Mouse (Mus musculus): ENCODE data around the gene Rab6b. TPM values are rescaled to one million over a fixed set of nuclear protein-coding genes. Genes with fewer than 3 reads are reported as not detected.
"Not testable (repeated sequence)": the region's sequence is repeated elsewhere in the genome, so short reads cannot be mapped to it uniquely, and the experiment has no call there.

Rab6b gene
- polyA plus RNA-seq, 1 experiment, result 1.1 TPM

DNA sequence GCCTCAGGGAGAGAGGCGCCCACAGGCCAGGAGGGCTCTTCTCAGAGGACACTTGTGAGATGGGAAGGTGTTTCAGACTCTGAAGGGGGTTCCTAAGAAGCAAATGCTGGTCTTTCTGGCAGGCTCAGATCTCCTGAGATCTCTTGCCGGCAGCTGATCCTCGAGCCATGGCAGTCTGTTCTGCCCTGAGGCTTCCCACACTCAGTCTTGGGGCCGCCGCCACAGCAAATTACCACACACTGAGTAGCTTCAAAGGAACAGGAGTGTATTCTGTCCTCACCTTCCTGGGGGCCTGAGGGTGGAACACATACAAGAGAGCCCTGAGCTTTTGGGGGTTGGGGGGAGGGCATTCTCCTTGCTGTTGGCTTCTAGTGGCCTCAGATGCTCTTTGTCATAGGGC is 33.8 kb downstream of the Rab6b start:
- Histone ChIP-seq H3K4me3 (ENCODE audit: control insufficient read depth, low read depth, low read length) (no peak overlapping the region), H3K27ac (ENCODE audit: control insufficient read depth, insufficient read depth, low read depth, low read length) (no peak overlapping the region), H3K4me1 (ENCODE audit: control insufficient read depth, insufficient read depth, low read length) (no peaks in the 10 kb centered on the region), H3K36me3 (ENCODE audit: control insufficient read depth, insufficient read depth, low read length) (no peaks in the 10 kb centered on the region), H3K27me3 (ENCODE audit: control insufficient read depth, insufficient read depth, low read length) (no peaks in the 10 kb centered on the region)
- TF ChIP-seq POLR2A (IDR thresholded peaks at IDR 0.05; ENCODE audit: control insufficient read depth, low read depth, low read length), result no peak
- no peak for TF ChIP-seq CTCF (IDR thresholded peaks at IDR 0.05; ENCODE audit: control insufficient read depth, insufficient read depth, insufficient replicate concordance, low read depth, low read length)

DNA sequence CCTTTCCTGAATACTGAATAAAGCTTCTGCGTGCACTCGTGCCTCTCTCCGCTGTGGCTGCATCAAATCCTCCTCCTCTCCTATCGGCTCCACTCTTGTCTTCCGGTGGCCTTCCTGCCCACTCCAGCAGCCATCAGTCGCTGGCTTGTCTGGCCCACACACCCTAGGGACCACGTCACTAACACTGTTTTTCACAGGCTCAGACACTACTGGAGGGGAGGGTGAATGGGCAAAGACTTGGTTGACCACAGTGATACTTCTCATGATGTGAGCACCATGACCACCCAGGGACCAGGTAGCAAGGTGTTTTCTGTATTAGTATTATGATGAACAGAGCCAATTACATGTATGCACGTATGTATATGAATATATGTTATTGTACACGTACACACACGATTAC is 34.7 kb downstream of the Rab6b start:
- Histone ChIP-seq H3K27ac (ENCODE audit: control insufficient read depth, insufficient read depth, low read depth, low read length) (no peak overlapping the region), H3K4me3 (ENCODE audit: control insufficient read depth, low read depth, low read length) (no peak overlapping the region), H3K27me3 (ENCODE audit: control insufficient read depth, insufficient read depth, low read length) (no peaks in the 10 kb centered on the region), H3K4me1 (ENCODE audit: control insufficient read depth, insufficient read depth, low read length) (no peaks in the 10 kb centered on the region), H3K36me3 (ENCODE audit: control insufficient read depth, insufficient read depth, low read length) (no peaks in the 10 kb centered on the region)
- no peak for TF ChIP-seq CTCF (IDR thresholded peaks at IDR 0.05; ENCODE audit: control insufficient read depth, insufficient read depth, insufficient replicate concordance, low read depth, low read length)
- no peak for TF ChIP-seq POLR2A (IDR thresholded peaks at IDR 0.05; ENCODE audit: control insufficient read depth, low read depth, low read length)

DNA sequence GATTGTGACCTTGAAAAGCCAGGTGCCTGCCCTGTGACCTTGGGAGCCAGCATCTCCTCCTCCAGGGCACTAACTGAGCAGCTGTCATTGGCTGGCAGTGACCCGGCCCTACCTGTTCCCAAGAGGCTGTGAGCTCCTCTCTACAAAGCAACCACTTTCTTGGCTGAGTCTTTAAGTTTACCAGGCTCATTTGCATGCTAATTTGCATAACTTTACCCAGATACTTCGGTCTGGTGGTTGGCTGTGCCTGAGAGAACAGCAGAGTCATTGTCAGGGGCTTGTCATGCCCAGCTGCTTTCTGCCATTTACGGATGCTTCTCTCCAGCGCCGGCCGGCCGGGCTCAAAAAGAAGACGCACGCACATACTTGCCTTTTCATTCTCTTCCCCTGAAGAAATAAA is 35.1 kb downstream of the Rab6b start:
- no peaks in the 10 kb centered on the region for H3K4me1 ChIP-seq (ENCODE audit: control insufficient read depth, insufficient read depth, low read length)
- TF ChIP-seq POLR2A (IDR thresholded peaks at IDR 0.05; ENCODE audit: control insufficient read depth, low read depth, low read length), result no peak
- no peak for TF ChIP-seq CTCF (IDR thresholded peaks at IDR 0.05; ENCODE audit: control insufficient read depth, insufficient read depth, insufficient replicate concordance, low read depth, low read length)
- H3K36me3 ChIP-seq (ENCODE audit: control insufficient read depth, insufficient read depth, low read length), result no peaks in the 10 kb centered on the region
- no peak overlapping the region for H3K4me3 ChIP-seq (ENCODE audit: control insufficient read depth, low read depth, low read length)
- no peak overlapping the region for H3K27ac ChIP-seq (ENCODE audit: control insufficient read depth, insufficient read depth, low read depth, low read length)
- H3K27me3 ChIP-seq (ENCODE audit: control insufficient read depth, insufficient read depth, low read length), result no peaks in the 10 kb centered on the region

DNA sequence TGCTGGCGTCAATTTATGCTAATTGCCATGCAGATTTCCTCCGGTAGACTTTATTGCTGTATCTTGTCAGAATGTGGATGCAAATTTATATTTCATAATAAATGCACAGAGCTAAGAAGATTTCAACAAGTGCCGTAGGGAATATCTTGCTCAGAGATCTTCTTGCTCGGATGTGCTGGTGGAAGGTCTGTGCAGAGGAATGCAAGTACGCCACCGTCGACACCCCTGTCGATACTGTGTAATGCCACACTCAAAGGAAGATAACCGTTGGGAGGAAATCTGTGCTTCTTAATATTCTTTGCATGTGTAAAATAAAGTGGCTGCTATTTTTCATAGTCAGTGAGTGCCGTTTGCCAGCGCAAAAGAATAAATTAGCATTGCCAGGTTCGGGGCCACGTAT is 35.5 kb downstream of the Rab6b start:
- Histone ChIP-seq H3K27ac (ENCODE audit: control insufficient read depth, insufficient read depth, low read depth, low read length) (no peak overlapping the region), H3K4me3 (ENCODE audit: control insufficient read depth, low read depth, low read length) (no peak overlapping the region), H3K27me3 (ENCODE audit: control insufficient read depth, insufficient read depth, low read length) (no peaks in the 10 kb centered on the region), H3K4me1 (ENCODE audit: control insufficient read depth, insufficient read depth, low read length) (no peaks in the 10 kb centered on the region), H3K36me3 (ENCODE audit: control insufficient read depth, insufficient read depth, low read length) (no peaks in the 10 kb centered on the region)
- TF ChIP-seq POLR2A (IDR thresholded peaks at IDR 0.05; ENCODE audit: control insufficient read depth, low read depth, low read length) (no peak), CTCF (IDR thresholded peaks at IDR 0.05; ENCODE audit: control insufficient read depth, insufficient read depth, insufficient replicate concordance, low read depth, low read length) (no peak)

DNA sequence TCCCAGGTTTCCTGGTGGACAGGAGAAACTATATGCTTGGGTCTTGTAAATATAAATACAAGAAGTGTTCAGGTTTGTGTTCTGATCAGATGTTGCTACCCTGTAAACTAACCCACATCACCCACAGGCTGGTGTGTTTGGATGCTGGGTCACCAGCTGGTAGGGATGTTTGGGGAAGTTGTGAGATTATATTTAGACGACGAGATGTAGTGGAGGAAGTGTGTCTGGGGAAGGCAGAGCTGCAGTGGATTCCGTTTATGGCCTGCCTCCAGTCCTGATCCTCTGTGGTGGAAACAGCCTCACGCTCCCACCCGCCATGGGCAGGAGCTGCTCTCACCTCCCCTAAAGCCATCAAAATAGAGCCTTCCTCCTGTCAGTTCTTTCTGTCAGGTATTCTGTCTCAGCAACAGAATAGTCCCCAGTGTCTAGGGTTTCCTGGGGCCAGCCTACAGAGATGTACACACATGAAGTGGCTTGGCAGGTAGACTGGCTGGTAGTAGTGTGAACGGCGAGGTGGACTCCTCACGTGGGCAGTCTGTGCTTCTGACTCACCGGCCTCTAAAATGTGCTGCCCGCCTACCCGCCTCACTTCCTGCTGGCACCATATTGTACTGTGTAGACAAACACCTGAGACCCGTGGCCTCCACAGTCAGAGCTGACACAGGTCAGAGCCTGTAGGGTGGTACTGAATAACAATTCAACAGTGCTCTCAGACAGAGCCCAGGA is 37.6 kb downstream of the Rab6b start:
- TF ChIP-seq CTCF (IDR thresholded peaks at IDR 0.05; ENCODE audit: control insufficient read depth, insufficient read depth, insufficient replicate concordance, low read depth, low read length) (no peak), POLR2A (IDR thresholded peaks at IDR 0.05; ENCODE audit: control insufficient read depth, low read depth, low read length) (no peak)
- Histone ChIP-seq H3K4me1 (ENCODE audit: control insufficient read depth, insufficient read depth, low read length) (no peaks in the 10 kb centered on the region), H3K4me3 (ENCODE audit: control insufficient read depth, low read depth, low read length) (no peak overlapping the region), H3K36me3 (ENCODE audit: control insufficient read depth, insufficient read depth, low read length) (no peaks in the 10 kb centered on the region), H3K27ac (ENCODE audit: control insufficient read depth, insufficient read depth, low read depth, low read length) (no peak overlapping the region), H3K27me3 (ENCODE audit: control insufficient read depth, insufficient read depth, low read length) (no peaks in the 10 kb centered on the region)

DNA sequence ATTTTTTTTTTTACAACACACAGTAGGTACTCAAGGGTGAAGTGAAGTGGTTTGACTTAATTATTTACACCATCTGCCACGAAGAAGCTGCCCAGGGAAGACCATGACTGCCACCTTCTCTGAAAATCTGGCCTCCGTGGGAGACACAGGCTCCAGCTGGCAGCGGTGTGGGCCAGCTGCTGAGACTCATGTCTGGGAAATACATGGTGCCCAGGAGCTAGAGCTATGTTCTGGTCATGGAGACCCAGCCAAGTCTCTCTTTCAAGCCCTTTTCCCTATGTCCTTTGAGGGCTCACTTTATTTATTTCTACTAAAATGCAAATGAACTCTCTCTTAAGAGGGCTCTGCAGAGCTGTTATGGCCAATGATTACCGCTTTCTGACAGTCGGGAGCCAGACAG is 41.7 kb downstream of the Rab6b start:
- Histone ChIP-seq H3K4me1 (ENCODE audit: control insufficient read depth, insufficient read depth, low read length) (no peaks in the 10 kb centered on the region), H3K27ac (ENCODE audit: control insufficient read depth, insufficient read depth, low read depth, low read length) (no peak overlapping the region), H3K27me3 (ENCODE audit: control insufficient read depth, insufficient read depth, low read length) (no peaks in the 10 kb centered on the region), H3K36me3 (ENCODE audit: control insufficient read depth, insufficient read depth, low read length) (no peaks in the 10 kb centered on the region), H3K4me3 (ENCODE audit: control insufficient read depth, low read depth, low read length) (no peak overlapping the region)
- no peak for TF ChIP-seq CTCF (IDR thresholded peaks at IDR 0.05; ENCODE audit: control insufficient read depth, insufficient read depth, insufficient replicate concordance, low read depth, low read length)
- no peak for TF ChIP-seq POLR2A (IDR thresholded peaks at IDR 0.05; ENCODE audit: control insufficient read depth, low read depth, low read length)

DNA sequence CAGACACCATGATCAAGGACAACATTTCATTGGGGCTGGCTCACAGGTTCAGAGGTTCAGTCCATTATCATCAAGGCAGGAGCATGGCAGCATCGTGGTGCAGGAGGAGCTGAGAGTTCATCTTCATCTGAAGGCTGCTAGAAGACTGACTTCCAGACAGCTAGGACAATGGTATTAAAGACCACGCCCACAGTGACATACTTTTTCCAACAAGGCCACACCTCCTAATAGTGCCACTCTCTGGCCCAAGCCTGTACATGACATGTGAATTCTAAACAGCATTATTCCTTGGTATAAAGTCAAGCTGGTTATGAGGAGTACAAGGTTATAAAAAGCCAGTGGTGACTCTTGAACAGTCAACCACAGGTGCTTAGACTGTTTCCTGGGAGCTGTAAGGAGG is 43.0 kb downstream of the Rab6b start:
- Histone ChIP-seq H3K4me1 (ENCODE audit: control insufficient read depth, insufficient read depth, low read length) (peaks cover 5% of the 10 kb centered on the region; the same call in 1 of the 2 replicates), H3K36me3 (ENCODE audit: control insufficient read depth, insufficient read depth, low read length) (no peaks in the 10 kb centered on the region), H3K27me3 (ENCODE audit: control insufficient read depth, insufficient read depth, low read length) (no peaks in the 10 kb centered on the region), H3K4me3 (ENCODE audit: control insufficient read depth, low read depth, low read length) (no peak overlapping the region), H3K27ac (ENCODE audit: control insufficient read depth, insufficient read depth, low read depth, low read length) (no peak overlapping the region)
- TF ChIP-seq POLR2A (IDR thresholded peaks at IDR 0.05; ENCODE audit: control insufficient read depth, low read depth, low read length), result no peak

DNA sequence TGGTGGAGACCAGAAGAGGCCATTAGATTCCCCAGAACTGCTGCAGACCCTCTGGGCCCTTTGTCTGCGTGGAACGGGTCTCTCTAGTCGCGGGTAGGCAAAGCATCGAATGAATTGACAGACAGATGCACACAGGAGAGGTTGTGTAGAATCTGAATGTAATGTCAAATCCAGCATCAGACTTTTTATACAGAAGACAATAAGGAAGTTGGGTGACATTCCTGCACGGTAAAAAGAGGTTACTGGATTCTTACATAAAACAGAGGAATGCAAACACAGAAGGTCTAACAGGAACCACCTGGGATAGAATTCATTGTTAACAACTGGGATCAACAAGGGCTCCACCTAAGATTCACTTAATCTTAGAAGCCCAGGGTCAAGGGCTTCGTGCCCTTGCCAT is 43.6 kb downstream of the Rab6b start:
- not testable (repeated sequence) for H3K4me1 ChIP-seq (ENCODE audit: control insufficient read depth, insufficient read depth, low read length); H3K4me3 ChIP-seq (ENCODE audit: control insufficient read depth, low read depth, low read length); H3K27ac ChIP-seq (ENCODE audit: control insufficient read depth, insufficient read depth, low read depth, low read length); H3K36me3 ChIP-seq (ENCODE audit: control insufficient read depth, insufficient read depth, low read length); H3K27me3 ChIP-seq (ENCODE audit: control insufficient read depth, insufficient read depth, low read length)
